Mouse (Mus musculus) heart, embryonic 14.5 days (tissue): ENCODE data around the gene Srp54c. TPM values are rescaled to one million over a fixed set of nuclear protein-coding genes. Genes with fewer than 3 reads are reported as not detected.

ENCODE experiments used
- polyA plus RNA-seq: library from polyadenylated mRNA; unstranded; fragments of >200 nt; fragmentation: Nextera tagmentation; extraction: Ambion mirVana; gene quantifications from 2 replicates; pipeline ENCODE4 v1.2.1, GENCODE M21; 2014

Srp54c gene
- polyA plus RNA-seq, 1 experiment from 2014 or later = 58.9 TPM

Other genes starting within 250 kb of the Srp54c start
- gene Gm20403, start 243.6 kb upstream of the Srp54c start, polyA plus RNA-seq = not detected in 2 replicates
- 8.9 and 12.2 TPM in 2 replicates for gene Baz1a, start 215.8 kb upstream of the Srp54c start, polyA plus RNA-seq
- 22.5 and 25.4 TPM in 2 replicates for gene 2700097O09Rik, start 150.1 kb upstream of the Srp54c start, polyA plus RNA-seq
- 135 and 136 TPM in 2 replicates for gene Srp54a, start 149.9 kb upstream of the Srp54c start, polyA plus RNA-seq
- 18.6 and 19.4 TPM in 2 replicates for gene Fam177a, start 105.7 kb upstream of the Srp54c start, polyA plus RNA-seq
- gene Srp54b, start 75.1 kb upstream of the Srp54c start, polyA plus RNA-seq = 46.1 and 53.0 TPM in 2 replicates
- 0.44 and 1.1 TPM in 2 replicates for gene 1700047I17Rik2, start 30.6 kb upstream of the Srp54c start, polyA plus RNA-seq
- gene 1110008L16Rik, start 69.4 kb downstream of the Srp54c start, polyA plus RNA-seq = 10.1 and 10.4 TPM in 2 replicates
- gene Ppp2r3c, start 72.8 kb downstream of the Srp54c start, polyA plus RNA-seq = 11.3 and 11.8 TPM in 2 replicates
- 327 and 344 TPM in 2 replicates for gene Psma6, start 154.1 kb downstream of the Srp54c start, polyA plus RNA-seq